Mouse (Mus musculus) hindlimb bud, embryonic 11.5 days (tissue): ENCODE measurements around the gene Slc25a21.
"Not testable (repeated sequence)": the region's sequence is repeated elsewhere in the genome, so short reads cannot be mapped to it uniquely, and the experiment has no call there.

Experiments
- DNase-seq: peaks from one replicate; pipeline ENCODE4 v3.0.0-alpha.2; 2012; ENCODE audit warnings: low read depth, low spot score; ENCODE audit errors: extremely low spot score

Gene Slc25a21

GRCm38 (mm10) chr12:57197363-57198026 lies at the start of gene Slc25a21:
Gene Slc25a21, minus strand, starts transcription at chr12:57197472.
- DNase-seq: no peak

GRCm38 (mm10) chr12:57243671-57244495 lies 46.6 kb upstream of the Slc25a21 start:
- no peak for DNase-seq

- DNase-seq: no peak
Observed at GRCm38 (mm10) chr12:57233386-57233785, 36.1 kb upstream of the Slc25a21 start.

- no peak for DNase-seq
Observed at GRCm38 (mm10) chr12:57231085-57231875, 34.0 kb upstream of the Slc25a21 start.

- DNase-seq: peak; percentile 74
Observed at GRCm38 (mm10) chr12:57230192-57230706, 33.0 kb upstream of the Slc25a21 start, which contains the start of the genes Prps1l3 and Mipol1. Gene Prps1l3, plus strand, starts transcription at chr12:57230412. Gene Mipol1, plus strand, starts transcription at chr12:57230427.

GRCm38 (mm10) chr12:57229703-57230102 lies 32.4 kb upstream of the Slc25a21 start:
- no peak for DNase-seq

- DNase-seq: no peak
Observed at GRCm38 (mm10) chr12:57227776-57228175, 30.5 kb upstream of the Slc25a21 start.

- DNase-seq: no peak
Observed at GRCm38 (mm10) chr12:57226411-57226810, 29.1 kb upstream of the Slc25a21 start.

- not testable (repeated sequence) for DNase-seq
Observed at GRCm38 (mm10) chr12:57212463-57212862, 15.2 kb upstream of the Slc25a21 start.

- DNase-seq: no peak
Observed at GRCm38 (mm10) chr12:57211353-57212311, 14.4 kb upstream of the Slc25a21 start.

GRCm38 (mm10) chr12:57204276-57204851 lies 7.1 kb upstream of the Slc25a21 start:
- DNase-seq: no peak

GRCm38 (mm10) chr12:57201901-57202300 lies 4.6 kb upstream of the Slc25a21 start:
- no peak for DNase-seq

- no peak for DNase-seq
Observed at GRCm38 (mm10) chr12:57199427-57199826, 2.2 kb upstream of the Slc25a21 start.

GRCm38 (mm10) chr12:57198269-57198668 lies 997 bp upstream of the Slc25a21 start:
- no peak for DNase-seq

- DNase-seq: no peak
Observed at GRCm38 (mm10) chr12:57196608-57197362, 487 bp downstream of the Slc25a21 start.

GRCm38 (mm10) chr12:57196286-57196607 lies 1.0 kb downstream of the Slc25a21 start:
- DNase-seq: no peak

GRCm38 (mm10) chr12:57194609-57195008 lies 2.7 kb downstream of the Slc25a21 start:
- no peak for DNase-seq

GRCm38 (mm10) chr12:57187032-57187431 lies 10.2 kb downstream of the Slc25a21 start:
- DNase-seq: no peak

- DNase-seq: no peak
Observed at GRCm38 (mm10) chr12:57186126-57186525, 11.1 kb downstream of the Slc25a21 start.
